Mouse (Mus musculus) lung, postnatal 0 days (tissue): ENCODE results near the gene Dusp22.

Experiments
- CTCF ChIP-seq: IDR thresholded peaks from 2 replicates; pipeline ENCODE4 v1.5.1; 2016; ENCODE audit warnings: antibody characterized with exemption, mild to moderate bottlenecking
- EP300 ChIP-seq: IDR thresholded peaks from 2 replicates; pipeline ENCODE4 v1.6.1; 2016; ENCODE audit warnings: antibody characterized with exemption, mild to moderate bottlenecking, control low read depth

DNA sequence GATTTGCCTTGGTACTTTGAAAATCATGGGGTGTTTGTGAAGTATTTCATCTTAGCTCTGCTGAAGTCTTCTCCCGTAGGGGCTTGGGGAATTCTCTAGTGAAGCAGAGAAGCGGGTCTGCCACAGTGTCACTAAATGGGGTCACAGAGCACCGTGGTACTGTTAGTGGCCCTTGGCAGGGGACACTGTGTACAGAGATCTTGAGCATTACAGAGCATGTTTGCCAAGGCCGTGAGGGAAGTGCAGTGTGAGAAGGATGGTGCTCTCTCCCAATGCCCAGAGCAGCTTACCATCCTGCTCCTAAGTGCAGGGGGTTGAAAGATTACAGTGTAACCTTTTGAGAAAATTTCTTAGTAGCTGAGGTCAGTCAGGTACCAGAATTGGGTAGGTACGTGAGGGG lies 8.5 kb downstream of the Dusp22 start:
- TF ChIP-seq EP300 (no peak), CTCF (no peak)
